Mouse (Mus musculus) ES-Bruce4 (cell line): ENCODE results near the gene Sox5. TPM values are rescaled to one million over a fixed set of nuclear protein-coding genes. Genes with fewer than 3 reads are reported as not detected.

Source experiments
- H3K27ac ChIP-seq: 2 replicates; pipeline ENCODE4 v1.5.1; 2012; ENCODE audit warnings: low read length, inconsistent platforms; ENCODE audit not compliant: insufficient read depth
- H3K27me3 ChIP-seq: 2 replicates; pipeline ENCODE4 v1.6.1; 2012; ENCODE audit warnings: mild to moderate bottlenecking, low read length, inconsistent platforms; ENCODE audit not compliant: control insufficient read depth, poor library complexity, insufficient read depth, severe bottlenecking
- H3K36me3 ChIP-seq: 2 replicates; pipeline ENCODE4 v1.6.1; 2012; ENCODE audit warnings: inconsistent platforms, mild to moderate bottlenecking, low read length, moderate library complexity; ENCODE audit not compliant: control insufficient read depth, poor library complexity, insufficient read depth, severe bottlenecking
- H3K4me1 ChIP-seq: one replicate; pipeline ENCODE4 v1.8.1; 2011; ENCODE audit warnings: low read length; ENCODE audit not compliant: control insufficient read depth, insufficient read depth
- H3K4me3 ChIP-seq: 2 replicates; pipeline ENCODE4 v1.5.1; 2011; ENCODE audit warnings: low read depth, mild to moderate bottlenecking, low read length
- H3K9ac ChIP-seq: 2 replicates; pipeline ENCODE4 v1.6.1; 2012; ENCODE audit warnings: low read depth, mild to moderate bottlenecking, inconsistent platforms; ENCODE audit not compliant: poor library complexity, severe bottlenecking
- H3K9me3 ChIP-seq: replicated peaks from 2 replicates; pipeline ENCODE4 v1.6.1; 2012; ENCODE audit warnings: mild to moderate bottlenecking, low read length, inconsistent platforms; ENCODE audit not compliant: control insufficient read depth, poor library complexity, insufficient read depth, severe bottlenecking
- CTCF ChIP-seq: IDR thresholded peaks from one replicate; pipeline ENCODE4 v1.8.1; 2011; ENCODE audit warnings: low read depth, low read length
- EP300 ChIP-seq: IDR thresholded peaks from 2 replicates; pipeline ENCODE4 v1.6.1; 2011; ENCODE audit warnings: low read depth, low read length; ENCODE audit not compliant: insufficient read depth
- POLR2A ChIP-seq: IDR thresholded peaks from one replicate; pipeline ENCODE4 v1.8.1; 2011; ENCODE audit warnings: low read length; ENCODE audit not compliant: insufficient read depth
- polyA plus RNA-seq: library from polyadenylated mRNA; stranded (reverse); fragments of >200 nt; gene quantifications from 2 replicates; pipeline ENCODE4 v1.2.4, GENCODE M21; 2011; ENCODE audit warnings: low read depth; ENCODE audit not compliant: missing spikeins, insufficient read depth, insufficient read length

The Sox5 gene
- polyA plus RNA-seq, 1 experiment = not detected

DNA sequence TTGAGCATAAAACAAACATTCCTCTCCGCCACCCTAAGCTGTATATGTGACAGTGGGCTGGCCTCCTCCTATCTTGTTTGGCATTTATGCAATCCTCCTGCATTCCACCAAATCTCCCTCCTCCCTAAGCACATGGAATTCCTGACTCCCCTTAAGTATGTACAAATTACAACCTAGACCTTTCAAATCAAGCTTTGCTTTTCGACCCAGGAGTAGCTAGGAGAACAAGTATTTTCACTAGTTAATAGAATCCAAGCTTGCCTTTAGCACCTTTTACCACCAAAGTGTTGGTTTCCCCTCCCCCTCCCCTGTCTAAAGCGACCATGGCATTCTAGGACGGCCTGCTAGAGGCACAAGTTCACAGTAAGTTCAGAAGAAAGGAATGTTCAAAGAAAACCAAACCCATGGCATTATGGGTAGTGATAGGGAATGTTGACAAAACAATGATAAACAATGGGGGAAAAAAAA lies 133.6 kb downstream of the Sox5 start:
- no peaks in the 10 kb centered on the region for H3K4me1 ChIP-seq
- no peaks in the 10 kb centered on the region for H3K27me3 ChIP-seq
- H3K36me3 ChIP-seq = no peaks in the 10 kb centered on the region
- TF ChIP-seq EP300 = no peak
- no peak for TF ChIP-seq POLR2A
- no peak for TF ChIP-seq CTCF
- no peak overlapping the region for H3K4me3 ChIP-seq
- H3K27ac ChIP-seq = no peak overlapping the region
- no peaks in the 10 kb centered on the region for H3K9me3 ChIP-seq
- no peak overlapping the region for H3K9ac ChIP-seq

DNA sequence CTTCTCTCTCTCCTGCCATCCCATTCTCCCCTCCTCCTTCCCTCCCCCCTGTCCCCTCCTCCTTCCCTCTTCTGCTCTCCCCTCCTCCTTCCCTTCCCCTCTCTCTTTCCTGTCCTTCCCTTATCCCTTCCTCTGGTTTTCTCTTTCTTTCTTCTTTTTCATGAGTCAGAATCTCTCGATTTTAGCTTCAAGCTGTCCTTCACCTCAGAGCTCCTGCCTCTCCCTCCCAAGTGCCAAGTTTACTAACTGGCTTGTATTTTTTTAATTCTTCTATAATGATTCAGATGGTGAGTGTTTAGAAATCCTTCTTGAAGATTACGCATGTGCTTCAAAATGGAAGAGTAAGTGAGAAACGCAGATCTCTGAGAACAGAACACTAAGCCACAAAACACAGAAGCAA lies 135.4 kb downstream of the Sox5 start:
- Histone ChIP-seq H3K27me3 (no peaks in the 10 kb centered on the region), H3K4me3 (no peak overlapping the region), H3K9ac (no peak overlapping the region), H3K9me3 (no peaks in the 10 kb centered on the region), H3K36me3 (no peaks in the 10 kb centered on the region), H3K4me1 (no peaks in the 10 kb centered on the region), H3K27ac (no peak overlapping the region)
- TF ChIP-seq EP300 = no peak
- TF ChIP-seq POLR2A = no peak
- no peak for TF ChIP-seq CTCF

DNA sequence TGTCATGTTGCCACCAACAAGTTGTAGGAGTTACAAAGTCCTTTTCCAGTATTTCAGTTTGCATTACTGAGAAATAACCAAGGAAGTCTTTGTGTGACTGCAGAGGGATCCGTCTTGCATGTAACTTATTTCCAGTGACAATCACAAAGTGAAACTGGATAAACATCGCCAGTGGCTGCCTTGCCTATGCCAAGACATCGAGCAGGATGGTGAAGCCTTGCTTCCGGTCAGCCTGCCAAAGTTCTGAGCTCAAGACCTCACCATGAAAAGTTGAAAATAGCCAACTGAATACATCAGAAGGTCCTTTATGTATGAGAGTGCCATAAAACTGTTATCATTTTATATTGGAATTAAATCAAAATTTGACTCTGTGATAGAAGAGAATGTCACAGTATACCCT lies 136.0 kb downstream of the Sox5 start:
- H3K4me1 ChIP-seq = no peaks in the 10 kb centered on the region
- H3K27me3 ChIP-seq = no peaks in the 10 kb centered on the region
- H3K36me3 ChIP-seq = no peaks in the 10 kb centered on the region
- no peak overlapping the region for H3K9ac ChIP-seq
- H3K9me3 ChIP-seq = no peaks in the 10 kb centered on the region
- TF ChIP-seq EP300 (no peak), POLR2A (no peak), CTCF (no peak)
- no peak overlapping the region for H3K27ac ChIP-seq
- H3K4me3 ChIP-seq = no peak overlapping the region

DNA sequence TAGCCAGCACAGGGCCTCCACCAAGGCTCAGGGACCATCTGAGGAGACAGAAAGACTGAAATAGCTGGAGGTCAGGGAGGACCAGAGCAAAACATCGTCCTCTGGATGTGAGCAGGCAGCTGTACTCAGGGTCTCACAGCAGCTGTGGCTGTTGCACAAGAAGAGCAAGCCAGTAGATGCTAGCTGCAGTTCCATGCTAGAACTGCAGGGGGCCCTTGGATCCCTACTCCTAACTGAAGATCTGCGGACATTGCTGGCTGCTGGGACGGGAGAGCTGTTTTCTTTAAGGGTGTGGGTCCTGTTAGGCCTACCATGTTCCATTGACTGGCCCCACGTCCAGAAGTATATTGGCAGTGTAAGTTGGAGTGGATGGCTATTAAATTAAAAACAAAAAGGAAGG lies 137.1 kb downstream of the Sox5 start:
- no peaks in the 10 kb centered on the region for H3K36me3 ChIP-seq
- TF ChIP-seq POLR2A = no peak
- TF ChIP-seq CTCF = peak; percentile 32
- TF ChIP-seq EP300 = no peak
- H3K4me1 ChIP-seq = no peaks in the 10 kb centered on the region
- no peak overlapping the region for H3K4me3 ChIP-seq
- H3K27ac ChIP-seq = no peak overlapping the region
- no peaks in the 10 kb centered on the region for H3K27me3 ChIP-seq
- H3K9ac ChIP-seq = no peak overlapping the region
- H3K9me3 ChIP-seq = no peaks in the 10 kb centered on the region

DNA sequence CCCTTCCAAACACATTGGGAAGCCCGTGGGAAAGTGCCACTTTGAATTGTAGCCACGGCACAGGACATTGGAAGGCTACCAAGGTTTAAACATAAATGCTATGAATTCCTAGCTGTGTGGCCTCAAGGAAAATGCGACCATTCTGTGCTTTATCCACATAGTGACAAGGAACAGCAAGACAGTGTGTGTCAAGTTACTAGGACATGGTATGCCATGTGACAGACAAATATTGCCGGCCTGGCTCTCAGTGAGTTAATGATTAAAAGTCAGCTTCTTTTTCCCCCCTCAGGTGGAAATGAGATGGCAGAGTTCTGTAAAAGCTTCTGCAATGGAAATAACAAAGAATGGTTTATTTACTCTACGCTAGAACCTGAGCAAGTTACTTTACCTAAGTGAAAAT lies 138.2 kb downstream of the Sox5 start:
- H3K4me1 ChIP-seq = no peaks in the 10 kb centered on the region
- no peaks in the 10 kb centered on the region for H3K36me3 ChIP-seq
- no peak overlapping the region for H3K4me3 ChIP-seq
- H3K9me3 ChIP-seq = no peaks in the 10 kb centered on the region
- no peak overlapping the region for H3K27ac ChIP-seq
- H3K27me3 ChIP-seq = no peaks in the 10 kb centered on the region
- H3K9ac ChIP-seq = no peak overlapping the region
- TF ChIP-seq CTCF = no peak
- no peak for TF ChIP-seq EP300
- TF ChIP-seq POLR2A = no peak

DNA sequence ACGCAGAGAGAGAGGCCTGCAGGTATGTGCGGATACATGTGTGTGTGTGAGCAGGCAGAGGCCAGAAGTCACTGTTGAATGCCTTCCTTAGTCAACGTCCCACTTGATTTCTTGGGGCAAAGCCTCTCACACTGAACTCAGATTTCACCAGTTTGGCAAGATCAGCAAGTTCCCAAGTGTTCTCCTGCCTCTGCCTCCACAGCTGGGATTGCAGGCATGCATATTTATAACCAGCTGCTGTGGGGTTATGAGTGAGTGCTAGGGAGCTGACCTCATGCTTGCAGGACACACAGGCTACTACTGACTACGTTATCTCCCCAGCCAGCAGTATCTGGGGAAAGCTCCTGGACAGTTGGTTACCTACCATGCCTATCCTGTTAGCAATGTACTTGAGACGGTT lies 139.9 kb downstream of the Sox5 start:
- TF ChIP-seq CTCF = no peak
- no peak for TF ChIP-seq POLR2A
- TF ChIP-seq EP300 = no peak
- no peak overlapping the region for H3K4me3 ChIP-seq

More for the DNA sequence above, 139.9 kb downstream of the Sox5 start:
- Histone ChIP-seq H3K27me3 (no peaks in the 10 kb centered on the region), H3K9ac (no peak overlapping the region), H3K9me3 (no peaks in the 10 kb centered on the region), H3K36me3 (no peaks in the 10 kb centered on the region), H3K4me1 (no peaks in the 10 kb centered on the region), H3K27ac (no peak overlapping the region)
